Mouse (Mus musculus) embryo, embryonic 9.5 days (tissue): ENCODE measurements around the gene Chit1.

Experiments used
- DNase-seq: peaks from one replicate; pipeline ENCODE4 v3.0.0-alpha.2; 2017; ENCODE audit errors: extremely low spot score

Chit1 gene

GRCm38 (mm10) chr1:134188217-134188616 is 77.2 kb downstream of the Chit1 start:
- DNase-seq, result no peak

- DNase-seq, result no peak
These were observed 78.1 kb downstream of the Chit1 start for GRCm38 (mm10) chr1:134188989-134189729.

- no peak for DNase-seq
These were observed 80.2 kb downstream of the Chit1 start for GRCm38 (mm10) chr1:134191192-134191591.

- no peak for DNase-seq
These were observed 81.0 kb downstream of the Chit1 start for GRCm38 (mm10) chr1:134192024-134192423.

- DNase-seq, result no peak
These were observed 82.1 kb downstream of the Chit1 start, which contains the start of gene Mybph for GRCm38 (mm10) chr1:134193126-134193525. Gene Mybph (plus strand): TSS chr1:134193448.

- no peak for DNase-seq
These were observed 82.7 kb downstream of the Chit1 start for GRCm38 (mm10) chr1:134193674-134194197.

GRCm38 (mm10) chr1:134194298-134195022 is 83.4 kb downstream of the Chit1 start:
- no peak for DNase-seq

GRCm38 (mm10) chr1:134195117-134195516 is 84.1 kb downstream of the Chit1 start:
- no peak for DNase-seq

GRCm38 (mm10) chr1:134195571-134195970 is 84.5 kb downstream of the Chit1 start:
- DNase-seq, result no peak

- DNase-seq, result no peak
These were observed 84.9 kb downstream of the Chit1 start for GRCm38 (mm10) chr1:134195979-134196378.

GRCm38 (mm10) chr1:134196386-134196785 is 85.3 kb downstream of the Chit1 start:
- no peak for DNase-seq

- no peak for DNase-seq
These were observed 86.4 kb downstream of the Chit1 start for GRCm38 (mm10) chr1:134197325-134197982.

- DNase-seq, result no peak
These were observed 87.4 kb downstream of the Chit1 start for GRCm38 (mm10) chr1:134198197-134198995.

- DNase-seq, result no peak
These were observed 89.4 kb downstream of the Chit1 start for GRCm38 (mm10) chr1:134200481-134200880.
